Mouse (Mus musculus): ENCODE measurements around the gene Dnah2.

GRCm38 (mm10) chr11:69519976-69520375 is 28.9 kb downstream of the Dnah2 start:
- TF ChIP-seq CTCF (IDR thresholded peaks at IDR 0.05; ENCODE audit: control insufficient read depth, insufficient read depth, insufficient read length) = no peak
- TF ChIP-seq CEBPB (IDR thresholded peaks at IDR 0.05; ENCODE audit: low read depth) = no peak
- TF ChIP-seq MYOG (IDR thresholded peaks at IDR 0.05; ENCODE audit: control insufficient read depth, extremely low read depth, insufficient read length) = no peak
- TF ChIP-seq USF1 (IDR thresholded peaks at IDR 0.05; ENCODE audit: low read depth) = no peak
- no peak for TF ChIP-seq MAX (IDR thresholded peaks at IDR 0.05)

Measured in C2C12 (cell line).